Mouse (Mus musculus): Measurements from ENCODE around the gene Cdh12. TPM values are rescaled to one million over a fixed set of nuclear protein-coding genes. Genes with fewer than 3 reads are reported as not detected.
"Not testable (repeated sequence)": the region's sequence is repeated elsewhere in the genome, so short reads cannot be mapped to it uniquely, and the experiment has no call there.

Cdh12 gene
- polyA plus RNA-seq, 1 experiment from 2014 or later = 0.11 TPM

- H3K4me3 ChIP-seq (ENCODE audit: low read length) = peak overlapping the region; percentile 57
- peak overlapping the region; percentile 68 for H3K4me2 ChIP-seq (ENCODE audit: low read depth, low read length)
- H3K27ac ChIP-seq (ENCODE audit: low read length) = no peak overlapping the region
- H3K4me1 ChIP-seq (ENCODE audit: control insufficient read depth, insufficient read depth, low read length) = peaks cover 2% of the 10 kb centered on the region; the same call in 1 of the 2 replicates
- no peak for ATAC-seq (replicated peaks; ENCODE audit: extremely low read depth, insufficient read depth, low FRiP score)
- H3K27me3 ChIP-seq (ENCODE audit: control insufficient read depth, insufficient read depth, low read length) = no peaks in the 10 kb centered on the region
- 14% methylated on average over 11 of the region's 11 CpGs for WGBS
- peak overlapping the region; percentile 57 for H3K9ac ChIP-seq (ENCODE audit: low read length)
- H3K36me3 ChIP-seq (ENCODE audit: control insufficient read depth, insufficient read depth) = no peaks in the 10 kb centered on the region
- H3K9me3 ChIP-seq (replicated peaks; ENCODE audit: control insufficient read depth, low read length) = no peaks in the 10 kb centered on the region
Measured at GRCm38 (mm10) chr15:21109009-21109841, 660.2 kb downstream of the Cdh12 start.

- Histone ChIP-seq H3K9ac (ENCODE audit: low read length) (no peak overlapping the region), H3K4me2 (ENCODE audit: low read depth, low read length) (no peak overlapping the region), H3K27me3 (ENCODE audit: control insufficient read depth, insufficient read depth, low read length) (no peaks in the 10 kb centered on the region), H3K27ac (ENCODE audit: low read length) (no peak overlapping the region), H3K4me1 (ENCODE audit: control insufficient read depth, insufficient read depth, low read length) (peaks cover 2% of the 10 kb centered on the region; the same call in 1 of the 2 replicates), H3K4me3 (ENCODE audit: low read length) (no peak overlapping the region), H3K36me3 (ENCODE audit: control insufficient read depth, insufficient read depth) (no peaks in the 10 kb centered on the region), H3K9me3 (replicated peaks; ENCODE audit: control insufficient read depth, low read length) (no peaks in the 10 kb centered on the region)
- ATAC-seq (replicated peaks; ENCODE audit: extremely low read depth, insufficient read depth, low FRiP score) = no peak
- 77% methylated on average over 4 of the region's 4 CpGs for WGBS
Measured at GRCm38 (mm10) chr15:21109889-21110500, 660.9 kb downstream of the Cdh12 start.

GRCm38 (mm10) chr15:21110874-21111603 lies 662.0 kb downstream of the Cdh12 start:
- Histone ChIP-seq H3K9me3 (replicated peaks; ENCODE audit: control insufficient read depth, low read length) (no peaks in the 10 kb centered on the region), H3K27me3 (ENCODE audit: control insufficient read depth, insufficient read depth, low read length) (no peaks in the 10 kb centered on the region), H3K27ac (ENCODE audit: low read length) (no peak overlapping the region), H3K36me3 (ENCODE audit: control insufficient read depth, insufficient read depth) (no peaks in the 10 kb centered on the region), H3K4me2 (ENCODE audit: low read depth, low read length) (peak overlapping the region; percentile 77), H3K4me3 (ENCODE audit: low read length) (peak overlapping the region; percentile 50), H3K4me1 (ENCODE audit: control insufficient read depth, insufficient read depth, low read length) (peaks cover 2% of the 10 kb centered on the region; the same call in 1 of the 2 replicates), H3K9ac (ENCODE audit: low read length) (peak overlapping the region; percentile 58)
- ATAC-seq (replicated peaks; ENCODE audit: extremely low read depth, insufficient read depth, low FRiP score) = no peak
- WGBS = 17% methylated on average over 23 of the region's 23 CpGs

- H3K27me3 ChIP-seq (ENCODE audit: control insufficient read depth, insufficient read depth, low read length); H3K4me2 ChIP-seq (ENCODE audit: low read depth, low read length); H3K27ac ChIP-seq (ENCODE audit: low read length); H3K36me3 ChIP-seq (ENCODE audit: control insufficient read depth, insufficient read depth); H3K9me3 ChIP-seq (replicated peaks; ENCODE audit: control insufficient read depth, low read length); H3K4me1 ChIP-seq (ENCODE audit: control insufficient read depth, insufficient read depth, low read length); ATAC-seq (replicated peaks; ENCODE audit: extremely low read depth, insufficient read depth, low FRiP score); H3K4me3 ChIP-seq (ENCODE audit: low read length); H3K9ac ChIP-seq (ENCODE audit: low read length): not testable (repeated sequence)
- no CpG with 5 or more reads among the region's 2 CpGs for WGBS
Measured at GRCm38 (mm10) chr15:21114775-21115174, 665.7 kb downstream of the Cdh12 start.

GRCm38 (mm10) chr15:21130660-21131059 lies 681.6 kb downstream of the Cdh12 start:
- Histone ChIP-seq H3K27ac (ENCODE audit: low read length) (no peak overlapping the region), H3K9ac (ENCODE audit: low read length) (no peak overlapping the region), H3K4me1 (ENCODE audit: control insufficient read depth, insufficient read depth, low read length) (no peaks in the 10 kb centered on the region), H3K4me2 (ENCODE audit: low read depth, low read length) (no peak overlapping the region), H3K36me3 (ENCODE audit: control insufficient read depth, insufficient read depth) (no peaks in the 10 kb centered on the region), H3K9me3 (replicated peaks; ENCODE audit: control insufficient read depth, low read length) (no peaks in the 10 kb centered on the region), H3K27me3 (ENCODE audit: control insufficient read depth, insufficient read depth, low read length) (no peaks in the 10 kb centered on the region), H3K4me3 (ENCODE audit: low read length) (no peak overlapping the region)
- no peak for ATAC-seq (replicated peaks; ENCODE audit: extremely low read depth, insufficient read depth, low FRiP score)

- Histone ChIP-seq H3K9ac (ENCODE audit: low read length) (no peak overlapping the region), H3K27me3 (ENCODE audit: control insufficient read depth, insufficient read depth, low read length) (no peaks in the 10 kb centered on the region), H3K4me1 (ENCODE audit: control insufficient read depth, insufficient read depth, low read length) (no peaks in the 10 kb centered on the region), H3K27ac (ENCODE audit: low read length) (no peak overlapping the region), H3K4me2 (ENCODE audit: low read depth, low read length) (no peak overlapping the region), H3K9me3 (replicated peaks; ENCODE audit: control insufficient read depth, low read length) (no peaks in the 10 kb centered on the region), H3K36me3 (ENCODE audit: control insufficient read depth, insufficient read depth) (no peaks in the 10 kb centered on the region), H3K4me3 (ENCODE audit: low read length) (no peak overlapping the region)
- no peak for ATAC-seq (replicated peaks; ENCODE audit: extremely low read depth, insufficient read depth, low FRiP score)
Measured at GRCm38 (mm10) chr15:21132999-21133398, 683.9 kb downstream of the Cdh12 start.

- H3K4me2 ChIP-seq (ENCODE audit: low read depth, low read length) = no peak overlapping the region
- H3K36me3 ChIP-seq (ENCODE audit: control insufficient read depth, insufficient read depth) = no peaks in the 10 kb centered on the region
- ATAC-seq (replicated peaks; ENCODE audit: extremely low read depth, insufficient read depth, low FRiP score) = no peak
- no peaks in the 10 kb centered on the region for H3K4me1 ChIP-seq (ENCODE audit: control insufficient read depth, insufficient read depth, low read length)
- no peak overlapping the region for H3K27ac ChIP-seq (ENCODE audit: low read length)
- H3K9ac ChIP-seq (ENCODE audit: low read length) = no peak overlapping the region
- WGBS = 78% methylated on average over 4 of the region's 4 CpGs
- H3K4me3 ChIP-seq (ENCODE audit: low read length) = no peak overlapping the region
- no peaks in the 10 kb centered on the region for H3K9me3 ChIP-seq (replicated peaks; ENCODE audit: control insufficient read depth, low read length)
- no peaks in the 10 kb centered on the region for H3K27me3 ChIP-seq (ENCODE audit: control insufficient read depth, insufficient read depth, low read length)
Measured at GRCm38 (mm10) chr15:21146896-21147295, 697.8 kb downstream of the Cdh12 start.

- Histone ChIP-seq H3K4me1 (ENCODE audit: control insufficient read depth, insufficient read depth, low read length) (no peaks in the 10 kb centered on the region), H3K4me3 (ENCODE audit: low read length) (no peak overlapping the region), H3K9me3 (replicated peaks; ENCODE audit: control insufficient read depth, low read length) (no peaks in the 10 kb centered on the region), H3K27me3 (ENCODE audit: control insufficient read depth, insufficient read depth, low read length) (no peaks in the 10 kb centered on the region), H3K9ac (ENCODE audit: low read length) (no peak overlapping the region), H3K4me2 (ENCODE audit: low read depth, low read length) (no peak overlapping the region), H3K36me3 (ENCODE audit: control insufficient read depth, insufficient read depth) (no peaks in the 10 kb centered on the region), H3K27ac (ENCODE audit: low read length) (no peak overlapping the region)
- no peak for ATAC-seq (replicated peaks; ENCODE audit: extremely low read depth, insufficient read depth, low FRiP score)
- 84% methylated on average over 3 of the region's 3 CpGs for WGBS
Measured at GRCm38 (mm10) chr15:21153602-21154001, 704.5 kb downstream of the Cdh12 start.

GRCm38 (mm10) chr15:21179727-21180126 lies 730.7 kb downstream of the Cdh12 start:
- Histone ChIP-seq H3K9ac (ENCODE audit: low read length) (no peak overlapping the region), H3K4me1 (ENCODE audit: control insufficient read depth, insufficient read depth, low read length) (no peaks in the 10 kb centered on the region), H3K27me3 (ENCODE audit: control insufficient read depth, insufficient read depth, low read length) (no peaks in the 10 kb centered on the region), H3K4me2 (ENCODE audit: low read depth, low read length) (no peak overlapping the region), H3K4me3 (ENCODE audit: low read length) (no peak overlapping the region), H3K27ac (ENCODE audit: low read length) (no peak overlapping the region), H3K36me3 (ENCODE audit: control insufficient read depth, insufficient read depth) (no peaks in the 10 kb centered on the region), H3K9me3 (replicated peaks; ENCODE audit: control insufficient read depth, low read length) (no peaks in the 10 kb centered on the region)
- 58% methylated on average over 5 of the region's 5 CpGs for WGBS
- no peak for ATAC-seq (replicated peaks; ENCODE audit: extremely low read depth, insufficient read depth, low FRiP score)

All from heart, embryonic 16.5 days (tissue).